Mouse (Mus musculus) embryonic facial prominence, embryonic 14.5 days (tissue): ENCODE data around the gene Creld1. TPM values are rescaled to one million over a fixed set of nuclear protein-coding genes. Genes with fewer than 3 reads are reported as not detected.

ENCODE experiments used
- ATAC-seq: fragments of 200-750 bp; cut with Nextera tagmentation; 2 replicates; pipeline ENCODE4 v1.8.0; 2017; ENCODE audit warnings: low read depth, moderate number of reproducible peaks, moderate TSS enrichment
- DNase-seq: peaks from one replicate; pipeline ENCODE4 v3.0.0-alpha.2; 2015; ENCODE audit warnings: low spot score
- H3K27ac ChIP-seq: fragments of 300-500 bp; sonication (generic); replicated peaks from 2 replicates; pipeline ENCODE4 v1.5.1; 2014; ENCODE audit warnings: low read depth, mild to moderate bottlenecking, low read length, moderate library complexity
- H3K27me3 ChIP-seq: fragments of 300-500 bp; sonication (generic); replicated peaks from 2 replicates; pipeline ENCODE4 v1.6.1; 2014; ENCODE audit warnings: low read length; ENCODE audit not compliant: control insufficient read depth, insufficient read depth
- H3K36me3 ChIP-seq: fragments of 300-500 bp; sonication (generic); 2 replicates; pipeline ENCODE4 v1.6.1; 2014; ENCODE audit warnings: low read length, mixed read lengths; ENCODE audit not compliant: control insufficient read depth, insufficient read depth
- H3K4me1 ChIP-seq: fragments of 300-500 bp; sonication (generic); 2 replicates; pipeline ENCODE4 v1.6.1; 2014; ENCODE audit warnings: antibody characterized with exemption, low read length; ENCODE audit not compliant: control insufficient read depth, insufficient read depth
- H3K4me2 ChIP-seq: fragments of 300-500 bp; sonication (generic); 2 replicates; pipeline ENCODE4 v1.6.1; 2014; ENCODE audit warnings: low read depth, mild to moderate bottlenecking, low read length, moderate library complexity, mixed read lengths
- H3K4me3 ChIP-seq: fragments of 300-500 bp; sonication (generic); 2 replicates; pipeline ENCODE4 v1.5.1; 2014; ENCODE audit warnings: low read depth, mild to moderate bottlenecking, low read length
- H3K9ac ChIP-seq: fragments of 300-500 bp; sonication (generic); 2 replicates; pipeline ENCODE4 v1.6.1; 2014; ENCODE audit warnings: low read depth, mild to moderate bottlenecking, low read length, moderate library complexity, mixed read lengths
- H3K9me3 ChIP-seq: fragments of 300-500 bp; sonication (generic); 2 replicates; pipeline ENCODE4 v1.6.1; 2016; ENCODE audit warnings: low read length; ENCODE audit not compliant: control insufficient read depth
- WGBS: fragments of 180-500 bp; shearing (Covaris S2); extraction: QIAGEN DNeasy Blood & Tissue Kit; methylation state at CpG from one replicate; pipeline ENCODE4 v1.1.7; 2014; 5-methylcytosine and 5-hydroxymethylcytosine counted together
- polyA plus RNA-seq: library from polyadenylated mRNA; unstranded; fragments of >200 nt; fragmentation: Nextera tagmentation; extraction: Ambion mirVana; gene quantifications from 2 replicates; pipeline ENCODE4 v1.2.1, GENCODE M21; 2014

Creld1 gene
- polyA plus RNA-seq: 24.8 and 25.3 TPM in 2 replicates

GRCm38 (mm10) chr6:113483100-113483615 is at the start of gene Creld1:
Gene Creld1 (plus strand): TSS chr6:113483297.
- under 1% methylated on average over 24 of the region's 26 CpGs for WGBS
- Histone ChIP-seq H3K4me3 (peak within 1 kb of the TSS; percentile 48), H3K4me2 (peak within 1 kb of the TSS; percentile 74), H3K4me1 (peaks cover 21% of the 10 kb centered on the region), H3K36me3 (no peaks in the 10 kb centered on the region), H3K9me3 (no peaks in the 10 kb centered on the region), H3K9ac (peak within 1 kb of the TSS; percentile 65), H3K27ac (peak within 1 kb of the TSS; percentile 69; the same call in 1 of the 2 replicates), H3K27me3 (peaks cover 29% of the 10 kb centered on the region)
- ATAC-seq (peak; percentile 94), DNase-seq (peak; percentile 97)

GRCm38 (mm10) chr6:113433661-113434060 is 49.4 kb upstream of the Creld1 start:
- no peaks in the 10 kb centered on the region for H3K27me3 ChIP-seq
- no peak overlapping the region for H3K9ac ChIP-seq
- WGBS: 70% methylated on average over 3 of the region's 3 CpGs
- H3K4me3 ChIP-seq: no peak overlapping the region
- H3K4me1 ChIP-seq: no peaks in the 10 kb centered on the region
- H3K27ac ChIP-seq: no peak overlapping the region
- H3K4me2 ChIP-seq: no peak overlapping the region
- DNase-seq: no peak
- no peak for ATAC-seq
- H3K36me3 ChIP-seq: no peaks in the 10 kb centered on the region
- H3K9me3 ChIP-seq: no peaks in the 10 kb centered on the region

- DNase-seq: no peak
These were observed 48.4 kb upstream of the Creld1 start for GRCm38 (mm10) chr6:113434691-113435090.

GRCm38 (mm10) chr6:113435664-113436205 is 47.4 kb upstream of the Creld1 start, which contains the start of gene Cidec:
Gene Cidec (minus strand): TSS chr6:113435760.
- no peak for DNase-seq
- H3K9me3 ChIP-seq: no peaks in the 10 kb centered on the region
- H3K4me3 ChIP-seq: no peak within 1 kb of the TSS
- ATAC-seq: no peak
- no peaks in the 10 kb centered on the region for H3K36me3 ChIP-seq
- 82% methylated on average over 9 of the region's 9 CpGs for WGBS
- no peaks in the 10 kb centered on the region for H3K4me1 ChIP-seq
- no peaks in the 10 kb centered on the region for H3K27me3 ChIP-seq
- H3K27ac ChIP-seq: no peak within 1 kb of the TSS
- no peak within 1 kb of the TSS for H3K9ac ChIP-seq
- no peak within 1 kb of the TSS for H3K4me2 ChIP-seq

More at GRCm38 (mm10) chr6:113434691-113435090, 48.4 kb upstream of the Creld1 start:
- Histone ChIP-seq H3K9ac (no peak overlapping the region), H3K4me1 (no peaks in the 10 kb centered on the region), H3K27ac (no peak overlapping the region), H3K4me2 (no peak overlapping the region), H3K36me3 (no peaks in the 10 kb centered on the region), H3K27me3 (no peaks in the 10 kb centered on the region), H3K9me3 (no peaks in the 10 kb centered on the region), H3K4me3 (no peak overlapping the region)
- ATAC-seq: no peak
- 66% methylated on average over 7 of the region's 7 CpGs for WGBS

- 78% methylated on average over 12 of the region's 12 CpGs for WGBS
- ATAC-seq: no peak
These were observed 46.0 kb upstream of the Creld1 start for GRCm38 (mm10) chr6:113437135-113437534.

GRCm38 (mm10) chr6:113438721-113439430 is 44.2 kb upstream of the Creld1 start:
- Histone ChIP-seq H3K27me3 (no peaks in the 10 kb centered on the region), H3K9me3 (no peaks in the 10 kb centered on the region), H3K9ac (no peak overlapping the region), H3K4me1 (peaks cover 8% of the 10 kb centered on the region; the same call in 1 of the 2 replicates), H3K27ac (no peak overlapping the region), H3K36me3 (no peaks in the 10 kb centered on the region), H3K4me2 (no peak overlapping the region), H3K4me3 (no peak overlapping the region)
- DNase-seq: no peak
- WGBS: 60% methylated on average over 12 of the region's 12 CpGs
- no peak for ATAC-seq

More at GRCm38 (mm10) chr6:113437135-113437534, 46.0 kb upstream of the Creld1 start:
- Histone ChIP-seq H3K9me3 (no peaks in the 10 kb centered on the region), H3K9ac (no peak overlapping the region), H3K27ac (no peak overlapping the region), H3K27me3 (no peaks in the 10 kb centered on the region), H3K4me2 (no peak overlapping the region), H3K4me1 (no peaks in the 10 kb centered on the region), H3K36me3 (no peaks in the 10 kb centered on the region), H3K4me3 (no peak overlapping the region)
- no peak for DNase-seq

- Histone ChIP-seq H3K9ac (no peak overlapping the region), H3K27me3 (no peaks in the 10 kb centered on the region), H3K36me3 (no peaks in the 10 kb centered on the region), H3K4me3 (no peak overlapping the region), H3K9me3 (no peaks in the 10 kb centered on the region), H3K27ac (no peak overlapping the region), H3K4me2 (no peak overlapping the region), H3K4me1 (peaks cover 8% of the 10 kb centered on the region; the same call in 1 of the 2 replicates)
- ATAC-seq: no peak
- 90% methylated on average over 3 of the region's 3 CpGs for WGBS
- DNase-seq: no peak
These were observed 42.4 kb upstream of the Creld1 start for GRCm38 (mm10) chr6:113440686-113441085.

- no peak for ATAC-seq
These were observed 41.9 kb upstream of the Creld1 start for GRCm38 (mm10) chr6:113441147-113441680.

More at GRCm38 (mm10) chr6:113441147-113441680, 41.9 kb upstream of the Creld1 start:
- no peak overlapping the region for H3K4me2 ChIP-seq
- DNase-seq: peak; percentile 79
- no peak overlapping the region for H3K9ac ChIP-seq
- peaks cover 8% of the 10 kb centered on the region; the same call in 1 of the 2 replicates for H3K4me1 ChIP-seq
- H3K4me3 ChIP-seq: no peak overlapping the region
- peaks cover under 1% of the 10 kb centered on the region; the same call in 1 of the 2 replicates for H3K36me3 ChIP-seq
- no peaks in the 10 kb centered on the region for H3K27me3 ChIP-seq
- no peak overlapping the region for H3K27ac ChIP-seq
- H3K9me3 ChIP-seq: no peaks in the 10 kb centered on the region
- WGBS: 51% methylated on average over 7 of the region's 7 CpGs
